25 mouse cellular contexts compared by ENCODE assay signal in genomic region chr15:7152116-7152760, GRCm38 (mm10).
DNase-seq lines count a peak whose midpoint lies in the region; ATAC-seq and TF ChIP-seq lines count a peak whose summit lies in the region.
"Had no signal": no experiment of that assay in that cellular context is flagged by ENCODE, and none has a peak within 500 bp of the region (broad histone marks: within the 10 kb centered on the region; RNA-seq: fewer than 3 reads in every experiment).

No protein-coding gene starts in this region.

- H3K9ac ChIP-seq in hindbrain, embryonic 13.5 days = no peak overlapping the region
- H3K9ac ChIP-seq in hindbrain, embryonic 12.5 days = no peak overlapping the region
- H3K9ac ChIP-seq in limb, embryonic 12.5 days (replicated peaks) = no peak overlapping the region
- no peak overlapping the region for H3K9ac ChIP-seq in limb, embryonic 14.5 days (ENCODE audit: low read depth, low read length, severe bottlenecking)
- H3K9ac ChIP-seq: forebrain, postnatal 0 days; liver, embryonic 12.5 days; stomach, embryonic 15.5 days had no signal

- TF ChIP-seq POLR2A in limb, embryonic 14.5 days (IDR thresholded peaks at IDR 0.05; ENCODE audit: borderline replicate concordance, extremely low read depth, insufficient read depth, insufficient read length) = no peak

- H3K4me3 ChIP-seq in hindbrain, embryonic 13.5 days = no peak overlapping the region
- no peak overlapping the region for H3K4me3 ChIP-seq in hindbrain, embryonic 12.5 days
- no peak overlapping the region for H3K4me3 ChIP-seq in limb, embryonic 12.5 days (replicated peaks)
- no peak overlapping the region for H3K4me3 ChIP-seq in limb, embryonic 10.5 days
- H3K4me3 ChIP-seq in embryonic facial prominence, embryonic 10.5 days = no peak overlapping the region
- no peak overlapping the region for H3K4me3 ChIP-seq in limb, embryonic 14.5 days (replicated peaks; ENCODE audit: low read length)
- H3K4me3 ChIP-seq: forebrain, embryonic 10.5 days; heart, adult 2 months; layer of hippocampus, adult 2 months; liver, embryonic 12.5 days; stomach, embryonic 15.5 days had no signal

- H3K27me3 ChIP-seq in hindbrain, embryonic 13.5 days = no peaks in the 10 kb centered on the region
- H3K27me3 ChIP-seq in hindbrain, embryonic 12.5 days = no peaks in the 10 kb centered on the region
- H3K27me3 ChIP-seq in limb, embryonic 12.5 days = no peaks in the 10 kb centered on the region
- H3K27me3 ChIP-seq in limb, embryonic 10.5 days (ENCODE audit: low read depth, poor library complexity, severe bottlenecking) = no peaks in the 10 kb centered on the region
- no peaks in the 10 kb centered on the region for H3K27me3 ChIP-seq in embryonic facial prominence, embryonic 10.5 days (replicated peaks; ENCODE audit: low read depth, poor library complexity, severe bottlenecking)
- H3K27me3 ChIP-seq in limb, embryonic 14.5 days (ENCODE audit: control insufficient read depth, insufficient read depth, low read length) = no peaks in the 10 kb centered on the region
- H3K27me3 ChIP-seq: liver, embryonic 12.5 days; stomach, embryonic 15.5 days had no signal

- ATAC-seq in hindbrain, embryonic 13.5 days (ENCODE audit: low FRiP score) = 0 out of 2 replicates have a peak, but pooled peaks have one; percentile 22
- no peak for ATAC-seq in hindbrain, embryonic 12.5 days (ENCODE audit: low FRiP score)
- ATAC-seq in limb, embryonic 12.5 days (ENCODE audit: insufficient number of reproducible peaks, insufficient read depth, low FRiP score, low TSS enrichment, low read depth) = peak; percentile 50; the same call in 1 of the 2 replicates
- peak; percentile 75 for ATAC-seq in limb, embryonic 14.5 days (ENCODE audit: low FRiP score, low read depth)
- ATAC-seq: forebrain, postnatal 0 days; inflammation-experienced regulatory T-cells, adult 6 months; liver, embryonic 12.5 days had no signal

- H3K9me3 ChIP-seq in hindbrain, embryonic 13.5 days = no peaks in the 10 kb centered on the region
- no peaks in the 10 kb centered on the region for H3K9me3 ChIP-seq in hindbrain, embryonic 12.5 days (replicated peaks)
- H3K9me3 ChIP-seq in limb, embryonic 12.5 days = no peaks in the 10 kb centered on the region
- H3K9me3 ChIP-seq in limb, embryonic 10.5 days (replicated peaks) = no peaks in the 10 kb centered on the region
- no peaks in the 10 kb centered on the region for H3K9me3 ChIP-seq in embryonic facial prominence, embryonic 10.5 days
- H3K9me3 ChIP-seq in limb, embryonic 14.5 days (ENCODE audit: control insufficient read depth, low read length) = no peaks in the 10 kb centered on the region
- H3K9me3 ChIP-seq: forebrain, embryonic 10.5 days; liver, embryonic 12.5 days; stomach, embryonic 15.5 days had no signal

- WGBS in hindbrain, embryonic 13.5 days = 78% methylated on average over 10 of the region's 10 CpGs
- 80% methylated on average over 10 of the region's 10 CpGs for WGBS in hindbrain, embryonic 12.5 days
- WGBS in limb, embryonic 12.5 days = 62% methylated on average over 10 of the region's 10 CpGs
- 80% methylated on average over 10 of the region's 10 CpGs for WGBS in limb, embryonic 10.5 days
- WGBS in embryonic facial prominence, embryonic 10.5 days = 67% methylated on average over 10 of the region's 10 CpGs
- WGBS in limb, embryonic 14.5 days = 70% methylated on average over 10 of the region's 10 CpGs

- H3K27ac ChIP-seq in hindbrain, embryonic 13.5 days = no peak overlapping the region
- H3K27ac ChIP-seq in hindbrain, embryonic 12.5 days = no peak overlapping the region
- H3K27ac ChIP-seq in limb, embryonic 12.5 days = no peak overlapping the region
- H3K27ac ChIP-seq in limb, embryonic 10.5 days = no peak overlapping the region
- H3K27ac ChIP-seq in embryonic facial prominence, embryonic 10.5 days (replicated peaks) = no peak overlapping the region
- no peak overlapping the region for H3K27ac ChIP-seq in limb, embryonic 14.5 days (replicated peaks; ENCODE audit: low read depth, low read length)
- H3K27ac ChIP-seq: forebrain, embryonic 10.5 days; heart, adult 2 months; layer of hippocampus, adult 2 months; liver, embryonic 12.5 days; stomach, embryonic 15.5 days had no signal

- peaks cover 21% of the 10 kb centered on the region for H3K4me1 ChIP-seq in hindbrain, embryonic 13.5 days (replicated peaks)
- H3K4me1 ChIP-seq in hindbrain, embryonic 12.5 days = peaks cover 9% of the 10 kb centered on the region; the same call in 1 of the 2 replicates
- peaks cover 10% of the 10 kb centered on the region for H3K4me1 ChIP-seq in limb, embryonic 12.5 days (replicated peaks)
- H3K4me1 ChIP-seq in limb, embryonic 10.5 days = peaks cover 4% of the 10 kb centered on the region
- H3K4me1 ChIP-seq in embryonic facial prominence, embryonic 10.5 days = peaks cover 5% of the 10 kb centered on the region; the same call in 1 of the 2 replicates
- H3K4me1 ChIP-seq in limb, embryonic 14.5 days (ENCODE audit: control insufficient read depth, insufficient read depth, low read length) = no peaks in the 10 kb centered on the region
- H3K4me1 ChIP-seq: liver, embryonic 12.5 days had no signal

- no peak for DNase-seq in limb, embryonic 10.5 days (ENCODE audit: low spot score)
- DNase-seq in embryonic facial prominence, embryonic 10.5 days (ENCODE audit: low spot score) = peak; percentile 6
- DNase-seq in limb, embryonic 14.5 days (ENCODE audit: low spot score) = peak; percentile 27
- DNase-seq in embryo, embryonic 10 days (ENCODE audit: low spot score) = no peak
- DNase-seq: adrenal gland, adult 8-10 months; cerebellum, adult 11 months; embryo, embryonic 11 days; forebrain, postnatal 0 days; gastrocnemius, postnatal 10 days; heart, adult 2 months; heart, postnatal 10 days; kidney, postnatal 14 days; layer of hippocampus, postnatal 36 days; lung, adult 2 months; lung, postnatal 4 days; thymus, adult 18-20 months; thymus, postnatal 4 days had no signal

- 0 out of 2 replicates have a peak, but pooled peaks cover 4% of the 10 kb centered on the region for H3K36me3 ChIP-seq in hindbrain, embryonic 13.5 days
- H3K36me3 ChIP-seq in hindbrain, embryonic 12.5 days = no peaks in the 10 kb centered on the region
- H3K36me3 ChIP-seq in limb, embryonic 12.5 days = peaks cover 13% of the 10 kb centered on the region
- peaks cover 10% of the 10 kb centered on the region for H3K36me3 ChIP-seq in limb, embryonic 10.5 days
- peaks cover 7% of the 10 kb centered on the region; the same call in 1 of the 2 replicates for H3K36me3 ChIP-seq in embryonic facial prominence, embryonic 10.5 days (replicated peaks)
- no peaks in the 10 kb centered on the region for H3K36me3 ChIP-seq in limb, embryonic 14.5 days (ENCODE audit: control insufficient read depth, insufficient read depth, low read length)
- H3K36me3 ChIP-seq: forebrain, embryonic 10.5 days; stomach, embryonic 15.5 days had no signal

- no peak overlapping the region for H3K4me2 ChIP-seq in hindbrain, embryonic 13.5 days
- no peak overlapping the region for H3K4me2 ChIP-seq in hindbrain, embryonic 12.5 days (replicated peaks)
- H3K4me2 ChIP-seq in limb, embryonic 12.5 days = no peak overlapping the region
- H3K4me2 ChIP-seq in limb, embryonic 14.5 days (replicated peaks; ENCODE audit: low read depth, low read length, severe bottlenecking) = no peak overlapping the region
- H3K4me2 ChIP-seq: liver, embryonic 12.5 days; stomach, embryonic 15.5 days had no signal

Comparison
In these comparisons a context has a peak if more than half of its experiments do, and no peak if none do; other contexts are left out.
1. DNase-seq: peak in embryonic facial prominence, embryonic 10.5 days (single experiment) and limb, embryonic 14.5 days (single experiment); none in limb, embryonic 10.5 days (single experiment) and embryo, embryonic 10 days (single experiment).